Mouse (Mus musculus) liver, embryonic 16.5 days (tissue): Measurements from ENCODE around the gene Stim1. TPM values are rescaled to one million over a fixed set of nuclear protein-coding genes. Genes with fewer than 3 reads are reported as not detected.

Experiments
- ATAC-seq: fragments of 200-750 bp; cut with Nextera tagmentation; 2 replicates; pipeline ENCODE4 v1.8.0; 2017; ENCODE audit warnings: low read depth, mild to moderate bottlenecking, moderate number of reproducible peaks, moderate library complexity
- H3K27ac ChIP-seq: fragments of 300-500 bp; sonication (generic); 2 replicates; pipeline ENCODE4 v1.5.1; 2014; ENCODE audit warnings: mild to moderate bottlenecking, low read length
- H3K27me3 ChIP-seq: fragments of 300-500 bp; sonication (generic); 2 replicates; pipeline ENCODE4 v1.6.1; 2014; ENCODE audit warnings: low read depth, low read length, mixed read lengths; ENCODE audit not compliant: control insufficient read depth, insufficient read depth
- H3K36me3 ChIP-seq: fragments of 300-500 bp; sonication (generic); 2 replicates; pipeline ENCODE4 v1.6.1; 2014; ENCODE audit warnings: mild to moderate bottlenecking; ENCODE audit not compliant: control insufficient read depth, insufficient read depth
- H3K4me1 ChIP-seq: fragments of 300-500 bp; sonication (generic); 2 replicates; pipeline ENCODE4 v1.6.1; 2014; ENCODE audit warnings: low read depth, low read length, mixed read lengths; ENCODE audit not compliant: control insufficient read depth
- H3K4me2 ChIP-seq: fragments of 300-500 bp; sonication (generic); 2 replicates; pipeline ENCODE4 v1.6.1; 2014; ENCODE audit warnings: low read depth, low read length, mixed read lengths
- H3K4me3 ChIP-seq: fragments of 300-500 bp; sonication (generic); 2 replicates; pipeline ENCODE4 v1.5.1; 2014; ENCODE audit warnings: low read depth, mild to moderate bottlenecking, low read length
- H3K9ac ChIP-seq: fragments of 300-500 bp; sonication (generic); 2 replicates; pipeline ENCODE4 v1.6.1; 2014; ENCODE audit warnings: low read depth, low read length
- H3K9me3 ChIP-seq: fragments of 300-500 bp; sonication (generic); replicated peaks from 2 replicates; pipeline ENCODE4 v1.6.1; 2016; ENCODE audit warnings: low read length; ENCODE audit not compliant: control insufficient read depth
- WGBS: fragments of 180-500 bp; shearing (Covaris S2); extraction: QIAGEN DNeasy Blood & Tissue Kit; methylation state at CpG from one replicate; pipeline ENCODE4 v1.1.7; 2014; ENCODE audit not compliant: insufficient replicate concordance; 5-methylcytosine and 5-hydroxymethylcytosine counted together
- polyA plus RNA-seq: library from polyadenylated mRNA; unstranded; fragments of >200 nt; fragmentation: Nextera tagmentation; extraction: Ambion mirVana; gene quantifications from 2 replicates; pipeline ENCODE4 v1.2.1, GENCODE M21; 2015

Stim1 gene
- polyA plus RNA-seq, 1 experiment from 2014 or later, result 16.2 TPM

DNA sequence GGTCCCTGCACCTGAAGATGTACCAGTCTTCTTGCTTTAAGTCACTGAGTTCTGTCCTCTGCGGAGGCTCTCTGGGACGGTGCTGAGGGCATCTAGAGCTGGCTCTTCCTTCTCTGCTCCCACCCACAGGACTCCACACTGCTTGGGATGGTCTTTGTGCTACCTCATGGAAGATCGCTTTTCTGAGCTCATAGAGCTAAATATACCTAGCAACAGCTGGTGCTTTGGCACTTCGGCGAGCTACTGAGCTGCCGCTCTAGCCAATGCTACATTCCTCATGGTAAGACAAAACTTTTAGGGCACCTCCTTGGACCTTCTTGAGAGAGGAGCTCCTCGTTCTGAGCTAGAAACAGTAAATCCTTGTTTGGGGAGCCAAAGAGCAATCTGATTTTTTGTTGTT lies 115.6 kb downstream of the Stim1 start:
- no peak overlapping the region for H3K27ac ChIP-seq
- no peaks in the 10 kb centered on the region for H3K36me3 ChIP-seq
- no peak for ATAC-seq
- H3K4me3 ChIP-seq, result no peak overlapping the region
- no peaks in the 10 kb centered on the region for H3K9me3 ChIP-seq
- H3K4me2 ChIP-seq, result no peak overlapping the region
- H3K27me3 ChIP-seq, result no peaks in the 10 kb centered on the region
- 77% methylated on average over 7 of the region's 7 CpGs for WGBS
- no peak overlapping the region for H3K9ac ChIP-seq
- no peaks in the 10 kb centered on the region; the same call in 1 of the 2 replicates for H3K4me1 ChIP-seq

DNA sequence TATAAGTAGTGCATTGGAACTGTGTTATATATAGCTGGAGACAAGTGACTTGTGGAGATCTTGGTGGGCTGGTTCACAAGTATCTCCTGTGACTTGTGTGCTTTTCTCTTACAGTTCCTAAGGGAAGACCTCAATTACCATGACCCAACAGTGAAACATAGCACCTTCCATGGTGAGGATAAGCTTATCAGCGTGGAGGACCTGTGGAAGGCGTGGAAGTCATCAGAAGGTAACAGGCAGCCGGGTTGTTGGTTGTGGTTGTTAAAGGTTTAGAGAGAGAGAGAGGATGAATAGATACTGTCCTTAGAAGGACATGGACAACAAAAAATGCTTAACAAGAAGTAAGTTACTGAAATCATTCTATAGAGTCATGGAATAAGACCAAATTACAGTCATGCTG lies 118.4 kb downstream of the Stim1 start:
- Histone ChIP-seq H3K9me3 (no peaks in the 10 kb centered on the region), H3K4me2 (no peak overlapping the region), H3K27ac (no peak overlapping the region), H3K4me1 (no peaks in the 10 kb centered on the region; the same call in 1 of the 2 replicates), H3K4me3 (no peak overlapping the region), H3K36me3 (no peaks in the 10 kb centered on the region), H3K9ac (no peak overlapping the region), H3K27me3 (no peaks in the 10 kb centered on the region)
- WGBS, result 39% methylated on average over 3 of the region's 3 CpGs
- no peak for ATAC-seq

GRCm38 (mm10) chr7:102389082-102389481 lies 121.5 kb downstream of the Stim1 start:
- Histone ChIP-seq H3K4me1 (no peaks in the 10 kb centered on the region; the same call in 1 of the 2 replicates), H3K36me3 (no peaks in the 10 kb centered on the region), H3K4me2 (no peak overlapping the region), H3K4me3 (no peak overlapping the region), H3K9ac (no peak overlapping the region), H3K27me3 (no peaks in the 10 kb centered on the region), H3K9me3 (no peaks in the 10 kb centered on the region), H3K27ac (no peak overlapping the region)
- no peak for ATAC-seq
- 66% methylated on average over 5 of the region's 5 CpGs for WGBS

DNA sequence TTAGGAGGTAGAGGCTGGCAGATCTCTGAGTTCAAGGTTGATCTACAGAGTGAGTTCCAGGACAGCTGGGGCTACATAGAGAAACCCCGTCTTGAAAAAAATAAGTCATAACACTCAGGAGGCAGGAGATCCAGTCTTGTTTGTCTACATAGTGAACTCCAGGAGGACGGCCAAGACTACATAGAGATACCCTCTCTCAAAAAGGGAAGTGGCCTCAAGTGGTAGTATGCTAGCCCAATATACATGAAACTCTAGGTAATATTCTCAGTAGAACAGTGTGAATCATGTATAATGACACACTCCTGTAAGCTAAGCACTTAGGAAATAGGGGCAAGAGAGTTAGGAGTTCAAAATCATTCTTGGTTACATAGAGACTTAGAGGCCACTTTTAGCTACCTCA lies 126.3 kb downstream of the Stim1 start:
- H3K4me2 ChIP-seq, result no peak overlapping the region
- H3K9me3 ChIP-seq, result no peaks in the 10 kb centered on the region
- no peak overlapping the region for H3K27ac ChIP-seq
- H3K4me1 ChIP-seq, result peaks cover 2% of the 10 kb centered on the region; the same call in 1 of the 2 replicates
- no peak overlapping the region for H3K4me3 ChIP-seq
- no peak for ATAC-seq
- 64% methylated on average over 2 of the region's 2 CpGs for WGBS
- H3K36me3 ChIP-seq, result no peaks in the 10 kb centered on the region
- no peaks in the 10 kb centered on the region for H3K27me3 ChIP-seq
- no peak overlapping the region for H3K9ac ChIP-seq

- H3K27me3 ChIP-seq, result no peaks in the 10 kb centered on the region
- 50% methylated on average over 7 of the region's 7 CpGs for WGBS
- H3K4me2 ChIP-seq, result no peak overlapping the region
- no peaks in the 10 kb centered on the region for H3K36me3 ChIP-seq
- no peaks in the 10 kb centered on the region for H3K9me3 ChIP-seq
- no peak overlapping the region for H3K9ac ChIP-seq
- H3K27ac ChIP-seq, result no peak overlapping the region
- H3K4me3 ChIP-seq, result no peak overlapping the region
- peaks cover 2% of the 10 kb centered on the region; the same call in 1 of the 2 replicates for H3K4me1 ChIP-seq
- ATAC-seq, result no peak
These were observed 128.3 kb downstream of the Stim1 start for GRCm38 (mm10) chr7:102395894-102396293.

- no peaks in the 10 kb centered on the region for H3K36me3 ChIP-seq
- H3K4me1 ChIP-seq, result peaks cover 2% of the 10 kb centered on the region; the same call in 1 of the 2 replicates
- no peaks in the 10 kb centered on the region for H3K27me3 ChIP-seq
- no peaks in the 10 kb centered on the region for H3K9me3 ChIP-seq
- no peak overlapping the region for H3K9ac ChIP-seq
- H3K27ac ChIP-seq, result no peak overlapping the region
- H3K4me3 ChIP-seq, result no peak overlapping the region
- no peak overlapping the region for H3K4me2 ChIP-seq
- WGBS, result 80% methylated on average over 3 of the region's 3 CpGs
- no peak for ATAC-seq
These were observed 128.7 kb downstream of the Stim1 start for GRCm38 (mm10) chr7:102396331-102396730.

DNA sequence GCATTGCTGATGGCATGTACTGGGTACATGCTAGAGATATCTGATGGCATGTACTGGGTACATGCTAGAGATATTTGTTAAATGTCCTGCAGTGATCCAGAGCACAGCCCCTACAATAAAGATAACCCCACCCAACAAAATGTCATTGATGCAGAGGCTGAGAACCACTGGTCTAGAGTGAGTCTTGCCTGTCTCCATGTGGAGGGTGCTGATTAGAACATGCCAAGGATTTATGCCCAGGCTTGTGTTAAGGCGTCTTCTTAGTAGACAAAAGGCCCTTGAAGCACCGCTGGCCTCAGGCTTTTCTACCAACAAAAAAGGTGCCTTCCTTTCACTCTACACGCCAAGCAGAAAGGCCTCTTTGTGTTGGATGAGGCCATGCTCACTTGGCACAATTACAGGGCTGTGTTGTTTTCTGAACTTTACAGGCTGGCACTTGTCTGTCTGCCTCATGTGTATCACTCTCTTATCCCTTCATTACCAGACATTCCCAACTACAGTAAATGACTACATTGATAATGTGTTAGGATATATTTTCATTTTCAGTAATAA lies 131.7 kb downstream of the Stim1 start:
- Histone ChIP-seq H3K9me3 (no peaks in the 10 kb centered on the region), H3K36me3 (no peaks in the 10 kb centered on the region), H3K27ac (no peak overlapping the region), H3K4me1 (peaks cover 2% of the 10 kb centered on the region; the same call in 1 of the 2 replicates), H3K4me2 (no peak overlapping the region), H3K9ac (no peak overlapping the region), H3K4me3 (no peak overlapping the region), H3K27me3 (no peaks in the 10 kb centered on the region)
- ATAC-seq, result peak; percentile 45
- WGBS, result 60% methylated on average over 3 of the region's 3 CpGs

DNA sequence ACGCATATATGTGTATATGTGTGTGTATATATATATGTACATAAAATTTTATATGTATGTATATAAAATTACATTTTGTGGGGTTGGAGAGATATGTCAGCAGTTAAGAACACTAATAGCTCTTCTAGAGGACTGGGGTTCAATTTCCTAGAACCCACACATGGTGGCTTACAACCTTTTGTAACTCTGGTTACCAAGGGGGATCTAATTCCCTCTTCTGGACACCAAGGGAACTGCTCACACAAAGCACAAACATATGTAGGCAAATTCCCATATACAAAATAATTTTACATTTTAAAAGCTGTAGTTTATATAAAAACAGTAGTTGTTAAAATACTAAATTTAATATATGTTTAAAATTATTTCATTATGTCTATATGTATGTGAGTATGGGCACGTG lies 136.5 kb downstream of the Stim1 start:
- Histone ChIP-seq H3K9ac (no peak overlapping the region), H3K4me1 (peaks cover 5% of the 10 kb centered on the region; the same call in 1 of the 2 replicates), H3K36me3 (no peaks in the 10 kb centered on the region), H3K27me3 (no peaks in the 10 kb centered on the region), H3K9me3 (no peaks in the 10 kb centered on the region), H3K27ac (no peak overlapping the region), H3K4me3 (no peak overlapping the region), H3K4me2 (no peak overlapping the region)
- WGBS, result 83% methylated on average over 2 of the region's 2 CpGs
- ATAC-seq, result no peak

GRCm38 (mm10) chr7:102407440-102407839 lies 139.8 kb downstream of the Stim1 start:
- no peak overlapping the region for H3K4me2 ChIP-seq
- H3K36me3 ChIP-seq, result peaks cover 2% of the 10 kb centered on the region; the same call in 1 of the 2 replicates
- peaks cover 5% of the 10 kb centered on the region; the same call in 1 of the 2 replicates for H3K4me1 ChIP-seq
- no peak overlapping the region for H3K27ac ChIP-seq
- H3K27me3 ChIP-seq, result no peaks in the 10 kb centered on the region
- no peaks in the 10 kb centered on the region for H3K9me3 ChIP-seq
- no peak overlapping the region for H3K9ac ChIP-seq
- ATAC-seq, result no peak
- no peak overlapping the region for H3K4me3 ChIP-seq
